Mouse (Mus musculus) Muller cell, postnatal 12 days (primary cell): ENCODE results near the gene Asz1.

Experiments
- DNase-seq: peaks from one replicate; pipeline ENCODE4 v3.0.0-alpha.2; 2015; ENCODE audit errors: inconsistent ontology term

The Asz1 gene

GRCm38 (mm10) chr6:18007356-18007755, 101.5 kb downstream of the Asz1 start:
- no peak for DNase-seq

- DNase-seq, result no peak
Measured at GRCm38 (mm10) chr6:18002065-18002464, 106.8 kb downstream of the Asz1 start.
